Mouse (Mus musculus) embryonic facial prominence, embryonic 11.5 days (tissue): Measurements from ENCODE around the gene Cirbp. TPM values are rescaled to one million over a fixed set of nuclear protein-coding genes. Genes with fewer than 3 reads are reported as not detected.

ENCODE experiments used
- ATAC-seq: fragments of 200-750 bp; cut with Nextera tagmentation; replicated peaks from 2 replicates; pipeline ENCODE4 v1.8.0; 2017; ENCODE audit warnings: low read depth; ENCODE audit not compliant: insufficient number of reproducible peaks, low FRiP score, low TSS enrichment
- DNase-seq: peaks from one replicate; pipeline ENCODE4 v3.0.0-alpha.2; 2015; ENCODE audit warnings: low spot score
- H3K27ac ChIP-seq: fragments of 300-500 bp; sonication (generic); replicated peaks from 2 replicates; pipeline ENCODE4 v1.5.1; 2014; ENCODE audit warnings: mild to moderate bottlenecking, low read depth, low read length, control low read depth
- H3K27me3 ChIP-seq: fragments of 300-500 bp; sonication (generic); 2 replicates; pipeline ENCODE4 v1.6.1; 2014; ENCODE audit warnings: mild to moderate bottlenecking, low read length, moderate library complexity, mixed read lengths; ENCODE audit not compliant: control insufficient read depth, insufficient read depth
- H3K36me3 ChIP-seq: fragments of 300-500 bp; sonication (generic); replicated peaks from 2 replicates; pipeline ENCODE4 v1.6.1; 2014; ENCODE audit warnings: low read depth, mild to moderate bottlenecking, low read length, moderate library complexity, mixed read lengths; ENCODE audit not compliant: control insufficient read depth, insufficient read depth
- H3K4me1 ChIP-seq: fragments of 300-500 bp; sonication (generic); 2 replicates; pipeline ENCODE4 v1.6.1; 2014; ENCODE audit warnings: low read length, mixed read lengths; ENCODE audit not compliant: control insufficient read depth, insufficient read depth
- H3K4me2 ChIP-seq: fragments of 300-500 bp; sonication (generic); 2 replicates; pipeline ENCODE4 v1.6.1; 2014; ENCODE audit warnings: low read depth, mild to moderate bottlenecking, control low read depth, low read length, moderate library complexity
- H3K4me3 ChIP-seq: fragments of 300-500 bp; sonication (generic); 2 replicates; pipeline ENCODE4 v1.5.1; 2014; ENCODE audit warnings: low read depth, low read length, control low read depth
- H3K9ac ChIP-seq: fragments of 300-500 bp; sonication (generic); replicated peaks from 2 replicates; pipeline ENCODE4 v1.6.1; 2014; ENCODE audit warnings: mild to moderate bottlenecking, control low read depth, low read length
- H3K9me3 ChIP-seq: fragments of 300-500 bp; sonication (generic); replicated peaks from 2 replicates; pipeline ENCODE4 v1.6.1; 2016; ENCODE audit warnings: mild to moderate bottlenecking, low read length, inconsistent platforms, mixed read lengths; ENCODE audit not compliant: control insufficient read depth
- WGBS: fragments of 180-500 bp; shearing (Covaris S2); extraction: QIAGEN DNeasy Blood & Tissue Kit; methylation state at CpG from one replicate; pipeline ENCODE4 v1.1.7; 2014; 5-methylcytosine and 5-hydroxymethylcytosine counted together
- polyA plus RNA-seq: library from polyadenylated mRNA; unstranded; fragments of >200 nt; fragmentation: Nextera tagmentation; extraction: Ambion mirVana; gene quantifications from 2 replicates; pipeline ENCODE4 v1.2.1, GENCODE M21; 2014

The Cirbp gene
- polyA plus RNA-seq, 1 experiment from 2014 or later: 77.8 TPM

DNA sequence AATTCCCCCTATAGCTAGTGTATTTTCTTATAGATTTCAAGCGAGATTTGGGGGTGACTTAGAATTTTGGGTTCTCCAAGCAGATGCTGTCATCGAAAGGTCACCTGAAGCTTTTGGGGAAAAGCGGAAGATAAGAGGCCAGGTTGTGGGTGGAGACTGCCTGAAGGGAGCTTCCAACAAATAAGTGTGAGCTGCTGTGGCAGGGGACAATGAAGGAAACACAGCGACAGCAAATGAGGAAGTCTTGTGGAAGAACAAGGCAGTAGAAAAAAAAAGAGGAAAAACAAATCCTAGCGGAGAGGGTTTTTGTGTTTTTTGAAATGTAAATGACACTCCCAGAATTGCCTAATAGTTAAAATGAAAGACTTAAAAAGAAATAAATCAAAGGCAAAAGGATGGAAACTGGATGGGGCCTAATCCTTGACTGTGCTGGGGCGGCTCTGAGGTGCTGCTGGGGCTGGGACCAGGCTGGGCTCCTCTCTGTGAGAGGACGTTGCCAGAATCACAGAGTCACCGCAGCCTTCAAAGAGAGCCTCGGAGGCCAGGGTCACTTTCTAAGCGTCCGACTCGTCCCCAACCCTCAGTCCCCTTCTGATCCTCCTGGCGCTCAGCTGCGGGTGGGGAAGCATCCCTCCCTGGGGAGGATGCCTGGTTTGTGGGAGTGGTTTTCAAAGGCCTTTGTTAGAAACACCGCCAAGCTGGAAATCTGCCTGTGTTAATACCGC lies 49.4 kb downstream of the Cirbp start:
- ATAC-seq: no peak
- H3K27me3 ChIP-seq: no peaks in the 10 kb centered on the region; the same call in 1 of the 2 replicates
- H3K9me3 ChIP-seq: no peaks in the 10 kb centered on the region
- no peak for DNase-seq
- H3K4me2 ChIP-seq: no peak overlapping the region
- no peak overlapping the region for H3K4me3 ChIP-seq
- 0 out of 2 replicates have a peak, but pooled peaks cover 2% of the 10 kb centered on the region for H3K4me1 ChIP-seq
- 16% methylated on average over 16 of the region's 16 CpGs for WGBS
- H3K9ac ChIP-seq: peak overlapping the region; percentile 39
- no peaks in the 10 kb centered on the region for H3K36me3 ChIP-seq
- no peak overlapping the region for H3K27ac ChIP-seq

DNA sequence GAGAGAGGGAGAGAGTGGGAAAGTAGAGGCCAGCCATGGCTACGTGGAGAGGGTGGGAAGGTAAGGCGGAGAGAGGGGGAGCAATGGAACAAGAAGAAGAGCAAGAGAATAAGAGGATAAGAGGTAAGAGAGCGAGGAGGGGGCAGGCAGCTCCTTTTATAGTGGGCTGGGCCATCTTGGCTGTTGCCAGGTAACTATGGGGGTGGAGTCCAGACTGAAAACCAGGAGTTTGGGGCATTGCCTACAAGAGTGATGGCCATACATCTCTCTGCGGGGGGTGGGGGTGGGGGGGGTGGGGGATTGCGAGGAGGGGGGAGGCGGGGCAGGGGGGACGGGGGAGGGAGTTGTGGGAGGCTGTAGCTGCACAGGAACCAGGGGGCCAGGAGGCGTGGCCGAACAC lies 54.9 kb downstream of the Cirbp start:
- WGBS: 51% methylated on average over 6 of the region's 9 CpGs
- H3K9me3 ChIP-seq: no peaks in the 10 kb centered on the region
- H3K36me3 ChIP-seq: no peaks in the 10 kb centered on the region
- no peak overlapping the region for H3K4me3 ChIP-seq
- H3K4me1 ChIP-seq: no peaks in the 10 kb centered on the region; the same call in 1 of the 2 replicates
- DNase-seq (no peak), ATAC-seq (no peak)
- H3K27ac ChIP-seq: no peak overlapping the region
- H3K9ac ChIP-seq: no peak overlapping the region
- H3K4me2 ChIP-seq: no peak overlapping the region
- no peaks in the 10 kb centered on the region for H3K27me3 ChIP-seq

Other genes starting within 250 kb of the Cirbp start
- gene Kiss1r, start 249.0 kb upstream of the Cirbp start, polyA plus RNA-seq: 0.48 and 0.75 TPM in 2 replicates
- gene R3hdm4, start 244.8 kb upstream of the Cirbp start, polyA plus RNA-seq: 116 and 122 TPM in 2 replicates
- 5.0 and 5.2 TPM in 2 replicates for gene Arid3a, start 238.9 kb upstream of the Cirbp start, polyA plus RNA-seq
- 118 and 123 TPM in 2 replicates for gene Wdr18, start 205.8 kb upstream of the Cirbp start, polyA plus RNA-seq
- gene Grin3b, start 195.3 kb upstream of the Cirbp start, polyA plus RNA-seq: 0.21 and 0.22 TPM in 2 replicates
- gene Tmem259, start 181.7 kb upstream of the Cirbp start, polyA plus RNA-seq: 13.4 and 13.7 TPM in 2 replicates
- 255 and 271 TPM in 2 replicates for gene Cnn2, start 177.4 kb upstream of the Cirbp start, polyA plus RNA-seq
- 0.98 and 1.3 TPM in 2 replicates for gene Abca7, start 169.5 kb upstream of the Cirbp start, polyA plus RNA-seq
- gene Arhgap45, start 149.3 kb upstream of the Cirbp start, polyA plus RNA-seq: 5.2 and 6.7 TPM in 2 replicates
- 266 and 287 TPM in 2 replicates for gene Polr2e, start 126.2 kb upstream of the Cirbp start, polyA plus RNA-seq
- gene Gpx4, start 118.8 kb upstream of the Cirbp start, polyA plus RNA-seq: 515 and 565 TPM in 2 replicates
- gene Sbno2, start 60.4 kb upstream of the Cirbp start, polyA plus RNA-seq: 5.6 and 6.6 TPM in 2 replicates
- 16.6 and 18.5 TPM in 2 replicates for gene Stk11, start 50.2 kb upstream of the Cirbp start, polyA plus RNA-seq
- 360 and 371 TPM in 2 replicates for gene Atp5d, start 27.4 kb upstream of the Cirbp start, polyA plus RNA-seq
- gene Cbarp, start 25.1 kb upstream of the Cirbp start, polyA plus RNA-seq: 6.8 and 9.0 TPM in 2 replicates
- 60.3 and 62.1 TPM in 2 replicates for gene Midn, start 17.7 kb upstream of the Cirbp start, polyA plus RNA-seq
- gene 1600002K03Rik, start 7.0 kb downstream of the Cirbp start, polyA plus RNA-seq: 6.0 and 6.8 TPM in 2 replicates
- gene Efna2, start 13.5 kb downstream of the Cirbp start, polyA plus RNA-seq: 34.6 and 42.3 TPM in 2 replicates
- gene Mum1, start 60.4 kb downstream of the Cirbp start, polyA plus RNA-seq: 75.1 and 94.3 TPM in 2 replicates
- gene Ndufs7, start 83.1 kb downstream of the Cirbp start, polyA plus RNA-seq: 221 and 253 TPM in 2 replicates
- gene Gamt, start 95.0 kb downstream of the Cirbp start, polyA plus RNA-seq: 21.9 and 22.4 TPM in 2 replicates
- 40.9 and 44.7 TPM in 2 replicates for gene Dazap1, start 95.5 kb downstream of the Cirbp start, polyA plus RNA-seq
- gene Rps15, start 126.5 kb downstream of the Cirbp start, polyA plus RNA-seq: 886 and 948 TPM in 2 replicates
- gene Apc2, start 130.0 kb downstream of the Cirbp start, polyA plus RNA-seq: 11.0 and 15.8 TPM in 2 replicates
- 36.5 and 41.6 TPM in 2 replicates for gene 2310011J03Rik, start 154.6 kb downstream of the Cirbp start, polyA plus RNA-seq
- gene Pcsk4, start 163.5 kb downstream of the Cirbp start, polyA plus RNA-seq: 1.6 and 2.9 TPM in 2 replicates
- gene Reep6, start 164.0 kb downstream of the Cirbp start, polyA plus RNA-seq: 4.3 and 4.5 TPM in 2 replicates
- gene Adamtsl5, start 182.4 kb downstream of the Cirbp start, polyA plus RNA-seq: 0.14 and 0.88 TPM in 2 replicates
- 0.26 and 0.52 TPM in 2 replicates for gene Plk5, start 190.5 kb downstream of the Cirbp start, polyA plus RNA-seq
- gene Mex3d, start 221.7 kb downstream of the Cirbp start, polyA plus RNA-seq: 10.3 and 12.9 TPM in 2 replicates
- gene Mbd3, start 233.6 kb downstream of the Cirbp start, polyA plus RNA-seq: 241 and 259 TPM in 2 replicates
- gene Uqcr11, start 240.8 kb downstream of the Cirbp start, polyA plus RNA-seq: 377 and 460 TPM in 2 replicates